Mouse (Mus musculus): ENCODE measurements around the gene Crybb1. TPM values are rescaled to one million over a fixed set of nuclear protein-coding genes. Genes with fewer than 3 reads are reported as not detected.

Crybb1 gene
- polyA plus RNA-seq, 1 experiment from 2014 or later, result 0.40 TPM

DNA sequence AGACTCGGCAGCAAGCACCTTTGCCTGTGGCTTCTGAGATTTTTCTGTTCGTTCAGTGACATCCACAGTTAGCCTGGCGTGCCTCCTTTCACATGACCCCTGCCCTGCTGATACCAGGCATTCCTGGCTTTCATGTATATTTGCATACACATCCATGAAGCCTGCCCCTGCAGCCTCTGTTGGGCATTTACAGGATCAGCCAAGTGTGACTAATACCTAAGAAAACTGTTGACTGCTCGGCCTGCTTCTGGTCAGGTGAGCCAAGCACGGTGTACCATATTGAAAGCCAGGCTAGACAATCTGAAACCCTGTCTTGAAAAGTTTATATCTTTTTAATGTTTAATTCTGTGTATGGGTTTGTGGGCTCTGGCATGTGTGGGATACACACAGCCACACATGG, 60.9 kb downstream of the Crybb1 start:
- Histone ChIP-seq H3K27ac (replicated peaks) (no peak overlapping the region), H3K4me1 (replicated peaks) (peaks cover 16% of the 10 kb centered on the region), H3K36me3 (replicated peaks) (peaks cover 38% of the 10 kb centered on the region), H3K9ac (no peak overlapping the region), H3K4me2 (no peak overlapping the region), H3K4me3 (replicated peaks) (no peak overlapping the region), H3K9me3 (replicated peaks) (no peaks in the 10 kb centered on the region), H3K27me3 (no peaks in the 10 kb centered on the region)
- ATAC-seq (ENCODE audit: insufficient read depth), result no peak
- 75% methylated on average over 5 of the region's 5 CpGs for WGBS (ENCODE audit: insufficient replicate concordance)

DNA sequence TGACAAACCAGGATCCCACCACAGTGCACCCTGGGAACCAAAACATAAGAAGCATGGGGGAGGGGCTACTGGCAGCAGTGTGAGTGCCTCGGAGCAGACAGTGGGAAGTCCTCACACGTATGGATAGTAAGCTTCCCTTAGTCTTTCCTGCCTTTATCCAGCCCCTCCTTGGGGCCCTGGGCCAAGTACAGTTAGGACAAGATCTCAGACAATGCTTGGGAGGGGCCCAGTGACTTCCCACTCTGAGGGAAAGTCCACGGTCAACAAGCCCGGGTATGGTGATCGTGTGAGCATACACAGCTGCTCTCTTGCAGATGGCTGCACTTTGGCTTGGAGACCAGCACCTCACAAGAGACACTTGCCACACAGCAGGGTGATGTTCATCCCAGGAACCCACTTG, 61.7 kb downstream of the Crybb1 start:
- no peak overlapping the region for H3K4me3 ChIP-seq (replicated peaks)
- no peaks in the 10 kb centered on the region for H3K27me3 ChIP-seq
- H3K4me1 ChIP-seq (replicated peaks), result peaks cover 16% of the 10 kb centered on the region
- no peak overlapping the region for H3K9ac ChIP-seq
- H3K36me3 ChIP-seq (replicated peaks), result peaks cover 30% of the 10 kb centered on the region
- no peaks in the 10 kb centered on the region for H3K9me3 ChIP-seq (replicated peaks)
- H3K4me2 ChIP-seq, result no peak overlapping the region
- H3K27ac ChIP-seq (replicated peaks), result no peak overlapping the region
- no peak for ATAC-seq (ENCODE audit: insufficient read depth)
- 33% methylated on average over 5 of the region's 5 CpGs for WGBS (ENCODE audit: insufficient replicate concordance)

Other genes starting within 250 kb of the Crybb1 start
- 0.70 and 0.85 TPM in 2 replicates for gene Cryba4, start 3.3 kb upstream of the Crybb1 start, polyA plus RNA-seq (2015; fragmentation: Nextera tagmentation; extraction: Ambion mirVana)
- gene Tpst2, start 20.9 kb downstream of the Crybb1 start, polyA plus RNA-seq (2015; fragmentation: Nextera tagmentation; extraction: Ambion mirVana), result 34.5 and 43.8 TPM in 2 replicates
- gene Tfip11, start 70.5 kb downstream of the Crybb1 start, polyA plus RNA-seq (2015; fragmentation: Nextera tagmentation; extraction: Ambion mirVana), result 12.0 and 13.1 TPM in 2 replicates
- gene Srrd, start 87.2 kb downstream of the Crybb1 start, polyA plus RNA-seq (2015; fragmentation: Nextera tagmentation; extraction: Ambion mirVana), result 13.8 and 16.4 TPM in 2 replicates
- 10.9 and 13.7 TPM in 2 replicates for gene Hps4, start 87.3 kb downstream of the Crybb1 start, polyA plus RNA-seq (2015; fragmentation: Nextera tagmentation; extraction: Ambion mirVana)
- gene Gm6583, start 100.2 kb downstream of the Crybb1 start, polyA plus RNA-seq (2015; fragmentation: Nextera tagmentation; extraction: Ambion mirVana), result 0.07 and 0.12 TPM in 2 replicates
- 0.14 and 0.24 TPM in 2 replicates for gene Asphd2, start 139.1 kb downstream of the Crybb1 start, polyA plus RNA-seq (2015; fragmentation: Nextera tagmentation; extraction: Ambion mirVana)
- not detected in 2 replicates for gene Gm6588, start 193.6 kb downstream of the Crybb1 start, polyA plus RNA-seq (2015; fragmentation: Nextera tagmentation; extraction: Ambion mirVana)

Measured in liver, embryonic 15.5 days (tissue).